Mouse (Mus musculus) erythroblast, embryonic 14.5 days (primary cell): ENCODE measurements around the gene Bicdl1.

Experiments used
- GATA1 ChIP-seq: IDR thresholded peaks from 2 replicates; pipeline ENCODE4 v1.6.1; 2012; ENCODE audit warnings: low read length, inconsistent platforms, mixed read lengths
- TAL1 ChIP-seq: IDR thresholded peaks from 3 replicates; pipeline ENCODE4 v1.6.1; 2012; ENCODE audit warnings: low read length, inconsistent platforms, mixed read lengths

GRCm38 (mm10) chr5:115657234-115657633 is 74.2 kb downstream of the Bicdl1 start:
- no peak for TF ChIP-seq TAL1
- no peak for TF ChIP-seq GATA1
